Mouse (Mus musculus) hindbrain, embryonic 11.5 days (tissue): ENCODE results near the gene Abca16. TPM values are rescaled to one million over a fixed set of nuclear protein-coding genes. Genes with fewer than 3 reads are reported as not detected.

Source experiments
- ATAC-seq: fragments of 200-750 bp; cut with Nextera tagmentation; 2 replicates; pipeline ENCODE4 v1.8.0; 2017; ENCODE audit warnings: mild to moderate bottlenecking, moderate TSS enrichment, moderate library complexity; ENCODE audit not compliant: low FRiP score
- DNase-seq: peaks from one replicate; pipeline ENCODE4 v3.0.0-alpha.2; 2015; ENCODE audit warnings: low spot score
- H3K27ac ChIP-seq: fragments of 300-500 bp; sonication (generic); 2 replicates; pipeline ENCODE4 v1.5.1; 2014; ENCODE audit warnings: mild to moderate bottlenecking, low read depth, low read length
- H3K27me3 ChIP-seq: fragments of 300-500 bp; sonication (generic); 2 replicates; pipeline ENCODE4 v1.6.1; 2014; ENCODE audit warnings: mild to moderate bottlenecking, low read length, moderate library complexity, mixed read lengths; ENCODE audit not compliant: control insufficient read depth, insufficient read depth
- H3K36me3 ChIP-seq: fragments of 300-500 bp; sonication (generic); 2 replicates; pipeline ENCODE4 v1.6.1; 2014; ENCODE audit warnings: mild to moderate bottlenecking, low read length, moderate library complexity, mixed read lengths; ENCODE audit not compliant: control insufficient read depth, insufficient read depth
- H3K4me1 ChIP-seq: fragments of 300-500 bp; sonication (generic); replicated peaks from 2 replicates; pipeline ENCODE4 v1.6.1; 2014; ENCODE audit warnings: low read length, mixed read lengths; ENCODE audit not compliant: control insufficient read depth, insufficient read depth
- H3K4me2 ChIP-seq: fragments of 300-500 bp; sonication (generic); replicated peaks from 2 replicates; pipeline ENCODE4 v1.6.1; 2014; ENCODE audit warnings: mild to moderate bottlenecking, low read depth, low read length
- H3K4me3 ChIP-seq: fragments of 300-500 bp; sonication (generic); 2 replicates; pipeline ENCODE4 v1.5.1; 2014; ENCODE audit warnings: low read depth, low read length
- H3K9ac ChIP-seq: fragments of 300-500 bp; sonication (generic); 2 replicates; pipeline ENCODE4 v1.6.1; 2014; ENCODE audit warnings: low read depth, low read length
- H3K9me3 ChIP-seq: fragments of 300-500 bp; sonication (generic); 2 replicates; pipeline ENCODE4 v1.6.1; 2016; ENCODE audit warnings: low read length; ENCODE audit not compliant: control insufficient read depth
- WGBS: fragments of 180-500 bp; shearing (Covaris S2); extraction: QIAGEN DNeasy Blood & Tissue Kit; methylation state at CpG from one replicate; pipeline ENCODE4 v1.1.7; 2014; 5-methylcytosine and 5-hydroxymethylcytosine counted together
- polyA plus RNA-seq: library from polyadenylated mRNA; unstranded; fragments of >200 nt; fragmentation: Nextera tagmentation; extraction: Ambion mirVana; gene quantifications from 2 replicates; pipeline ENCODE4 v1.2.1, GENCODE M21; 2014

Abca16 gene
- polyA plus RNA-seq, 1 experiment from 2014 or later: not detected

- Histone ChIP-seq H3K27ac (no peak overlapping the region), H3K9me3 (no peaks in the 10 kb centered on the region), H3K9ac (no peak overlapping the region), H3K4me1 (no peaks in the 10 kb centered on the region), H3K4me2 (peak overlapping the region; percentile 16; the same call in 1 of the 2 replicates), H3K36me3 (no peaks in the 10 kb centered on the region), H3K4me3 (no peak overlapping the region), H3K27me3 (no peaks in the 10 kb centered on the region)
- WGBS: 47% methylated on average over 12 of the region's 12 CpGs
- DNase-seq (peak; percentile 26), ATAC-seq (peak; percentile 65; the same call in 1 of the 2 replicates)
Observed at GRCm38 (mm10) chr7:120552479-120553180, 143.2 kb downstream of the Abca16 start.

- Histone ChIP-seq H3K9ac (no peak overlapping the region), H3K9me3 (no peaks in the 10 kb centered on the region), H3K27me3 (no peaks in the 10 kb centered on the region), H3K4me1 (no peaks in the 10 kb centered on the region), H3K4me3 (no peak overlapping the region), H3K4me2 (peak overlapping the region; percentile 16; the same call in 1 of the 2 replicates), H3K27ac (no peak overlapping the region), H3K36me3 (no peaks in the 10 kb centered on the region)
- WGBS: 53% methylated on average over 12 of the region's 12 CpGs
- no peak for DNase-seq
- ATAC-seq: no peak
Observed at GRCm38 (mm10) chr7:120553181-120553551, 143.7 kb downstream of the Abca16 start.

DNA sequence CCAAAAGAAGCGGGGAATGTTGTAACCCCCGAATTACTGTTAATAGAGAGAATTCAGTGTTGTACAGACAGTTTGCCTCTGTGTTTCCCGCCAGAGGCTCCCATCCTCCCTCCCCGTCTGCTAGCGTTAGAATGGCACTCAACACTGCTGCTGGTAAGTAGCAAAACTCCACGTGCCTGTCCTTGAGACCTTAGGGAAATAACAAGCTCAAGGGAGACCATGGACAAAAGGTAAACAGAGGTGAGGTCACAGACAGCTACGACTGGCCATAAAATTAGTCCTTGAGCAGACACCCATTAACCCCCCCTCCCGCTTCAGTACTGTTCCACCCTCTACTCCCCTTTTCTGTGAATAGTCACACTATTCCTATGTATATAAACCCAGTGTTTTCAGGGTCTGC lies 157.9 kb downstream of the Abca16 start:
- ATAC-seq: no peak
- DNase-seq: no peak
- H3K9ac ChIP-seq: no peak overlapping the region
- no peak overlapping the region for H3K4me3 ChIP-seq
- no peaks in the 10 kb centered on the region for H3K27me3 ChIP-seq
- no peaks in the 10 kb centered on the region for H3K4me1 ChIP-seq
- no peak overlapping the region for H3K4me2 ChIP-seq
- WGBS: 84% methylated on average over 8 of the region's 8 CpGs
- no peaks in the 10 kb centered on the region for H3K36me3 ChIP-seq
- no peaks in the 10 kb centered on the region for H3K9me3 ChIP-seq
- no peak overlapping the region for H3K27ac ChIP-seq

- H3K4me2 ChIP-seq: no peak overlapping the region
- DNase-seq (no peak), ATAC-seq (no peak)
- H3K27ac ChIP-seq: no peak overlapping the region
- no peaks in the 10 kb centered on the region for H3K36me3 ChIP-seq
- no peak overlapping the region for H3K9ac ChIP-seq
- no peaks in the 10 kb centered on the region for H3K27me3 ChIP-seq
- no peaks in the 10 kb centered on the region for H3K4me1 ChIP-seq
- no peaks in the 10 kb centered on the region for H3K9me3 ChIP-seq
- no peak overlapping the region for H3K4me3 ChIP-seq
- 76% methylated on average over 3 of the region's 3 CpGs for WGBS
Observed at GRCm38 (mm10) chr7:120576520-120576919, 167.1 kb downstream of the Abca16 start.

Other genes with a start within 250 kb of the Abca16 start
- gene Anks4b, start 235.8 kb upstream of the Abca16 start, polyA plus RNA-seq: 0.08 TPM in 1 of 2 replicates, not detected in the other
- 28.4 and 32.0 TPM in 2 replicates for gene Crym, start 207.5 kb upstream of the Abca16 start, polyA plus RNA-seq
- not detected in 2 replicates for gene Abca14, start 205.7 kb upstream of the Abca16 start, polyA plus RNA-seq
- gene Abca15, start 81.0 kb upstream of the Abca16 start, polyA plus RNA-seq: not detected in 2 replicates
- gene Uqcrc2, start 225.5 kb downstream of the Abca16 start, polyA plus RNA-seq: 200 and 206 TPM in 2 replicates